Mouse (Mus musculus) erythroblast, embryonic 14.5 days (primary cell): ENCODE data around the gene Bace2.

Source experiments
- GATA1 ChIP-seq: IDR thresholded peaks from 2 replicates; pipeline ENCODE4 v1.6.1; 2012; ENCODE audit warnings: low read length, inconsistent platforms, mixed read lengths
- TAL1 ChIP-seq: IDR thresholded peaks from 3 replicates; pipeline ENCODE4 v1.6.1; 2012; ENCODE audit warnings: low read length, inconsistent platforms, mixed read lengths

DNA sequence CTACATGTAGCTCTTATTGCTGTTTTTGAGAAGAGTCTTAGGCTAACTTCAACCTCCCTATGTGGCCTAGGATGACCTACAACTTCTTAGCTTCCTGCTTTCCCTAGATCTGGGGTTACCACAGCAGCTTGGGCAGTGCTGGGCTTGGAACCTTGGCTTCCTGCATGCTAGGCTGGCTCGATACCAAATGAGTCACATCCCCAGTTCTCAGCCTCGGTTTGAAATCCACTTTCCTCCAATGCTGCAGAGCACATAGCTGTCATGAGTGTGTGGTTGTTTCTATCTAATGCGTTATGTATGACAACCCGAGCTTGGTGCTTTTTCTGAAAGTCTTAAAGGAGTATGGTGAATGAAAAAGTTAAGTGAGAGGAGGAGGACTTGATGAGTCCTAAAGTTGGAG is 74.8 kb downstream of the Bace2 start:
- TF ChIP-seq GATA1, result no peak
- no peak for TF ChIP-seq TAL1
